Mouse (Mus musculus) hindbrain, postnatal 0 days (tissue): Measurements from ENCODE around the gene Tmem229b. TPM values are rescaled to one million over a fixed set of nuclear protein-coding genes. Genes with fewer than 3 reads are reported as not detected.
"Not testable (repeated sequence)": the region's sequence is repeated elsewhere in the genome, so short reads cannot be mapped to it uniquely, and the experiment has no call there.

Experiments
- ATAC-seq: fragments of 200-750 bp; cut with Nextera tagmentation; 2 replicates; pipeline ENCODE4 v1.8.0; 2017; ENCODE audit warnings: mild to moderate bottlenecking, moderate TSS enrichment, moderate library complexity
- DNase-seq: peaks from one replicate; pipeline ENCODE4 v3.0.0-alpha.2; 2015; ENCODE audit warnings: low spot score
- H3K27ac ChIP-seq: fragments of 300-500 bp; sonication (generic); 2 replicates; pipeline ENCODE4 v1.5.1; 2014; ENCODE audit warnings: mild to moderate bottlenecking
- H3K27me3 ChIP-seq: fragments of 300-500 bp; sonication (generic); 2 replicates; pipeline ENCODE4 v1.6.1; 2014; ENCODE audit warnings: low read length, mixed read lengths; ENCODE audit not compliant: insufficient read depth
- H3K36me3 ChIP-seq: fragments of 300-500 bp; sonication (generic); 2 replicates; pipeline ENCODE4 v1.6.1; 2014; ENCODE audit warnings: low read length, mixed read lengths; ENCODE audit not compliant: insufficient read depth
- H3K4me1 ChIP-seq: fragments of 300-500 bp; sonication (generic); 2 replicates; pipeline ENCODE4 v1.6.1; 2014; ENCODE audit warnings: antibody characterized with exemption, low read length, mixed read lengths; ENCODE audit not compliant: insufficient read depth
- H3K4me2 ChIP-seq: fragments of 300-500 bp; sonication (generic); 2 replicates; pipeline ENCODE4 v1.6.1; 2014; ENCODE audit warnings: low read depth, mild to moderate bottlenecking, low read length, moderate library complexity, mixed read lengths
- H3K4me3 ChIP-seq: fragments of 300-500 bp; sonication (generic); 2 replicates; pipeline ENCODE4 v1.5.1; 2014; ENCODE audit warnings: low read length
- H3K9ac ChIP-seq: fragments of 300-500 bp; sonication (generic); replicated peaks from 2 replicates; pipeline ENCODE4 v1.6.1; 2014; ENCODE audit warnings: mild to moderate bottlenecking, low read length, moderate library complexity, mixed read lengths
- H3K9me3 ChIP-seq: fragments of 300-500 bp; sonication (generic); 2 replicates; pipeline ENCODE4 v1.6.1; 2016; ENCODE audit warnings: low read length, mixed read lengths
- CTCF ChIP-seq: IDR thresholded peaks from 2 replicates; pipeline ENCODE4 v1.5.1; 2016; ENCODE audit warnings: antibody characterized with exemption, control low read depth, low read depth
- WGBS: fragments of 180-500 bp; shearing (Covaris S2); extraction: QIAGEN DNeasy Blood & Tissue Kit; methylation state at CpG from one replicate; pipeline ENCODE4 v1.1.7; 2014; 5-methylcytosine and 5-hydroxymethylcytosine counted together
- polyA plus RNA-seq: library from polyadenylated mRNA; unstranded; fragments of >200 nt; fragmentation: Nextera tagmentation; extraction: Ambion mirVana; gene quantifications from 2 replicates; pipeline ENCODE4 v1.2.1, GENCODE M21; 2015
- total RNA-seq: library from RNA; depleted of rRNA; stranded (reverse); fragments of >200 nt; gene quantifications from 2 replicates; pipeline ENCODE4 v1.2.3, GENCODE M21; 2014

Gene Tmem229b
- total and polyA plus RNA-seq, 2 experiments from 2014 or later, result 54.4 to 192 TPM

DNA sequence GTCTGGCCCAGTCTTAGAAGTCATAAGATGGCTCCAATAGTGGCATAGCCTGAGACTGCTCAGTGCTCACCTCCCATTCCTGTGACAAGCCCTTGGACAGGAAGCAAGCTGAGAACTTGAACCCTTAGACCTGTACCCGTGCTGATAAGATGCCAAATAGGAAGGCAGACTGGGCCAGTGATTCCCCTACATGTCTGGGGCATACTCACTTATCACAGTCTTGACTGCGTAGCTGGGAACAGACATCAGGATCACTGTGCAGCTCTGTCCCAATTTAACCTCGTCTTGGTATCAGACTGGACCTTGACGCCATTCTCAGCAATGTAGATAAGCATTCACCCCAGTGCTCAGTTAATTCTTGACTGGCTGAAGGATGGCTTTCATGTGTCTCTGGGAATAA, 29.9 kb downstream of the Tmem229b start:
- ATAC-seq, result no peak
- no peak overlapping the region for H3K4me3 ChIP-seq
- no peak overlapping the region for H3K27ac ChIP-seq
- H3K9ac ChIP-seq, result no peak overlapping the region
- WGBS, result 93% methylated on average over 4 of the region's 4 CpGs
- H3K36me3 ChIP-seq, result no peaks in the 10 kb centered on the region
- no peak overlapping the region for H3K4me2 ChIP-seq
- H3K4me1 ChIP-seq, result no peaks in the 10 kb centered on the region
- H3K27me3 ChIP-seq, result no peaks in the 10 kb centered on the region
- no peak for TF ChIP-seq CTCF
- DNase-seq, result no peak
- H3K9me3 ChIP-seq, result no peaks in the 10 kb centered on the region

DNA sequence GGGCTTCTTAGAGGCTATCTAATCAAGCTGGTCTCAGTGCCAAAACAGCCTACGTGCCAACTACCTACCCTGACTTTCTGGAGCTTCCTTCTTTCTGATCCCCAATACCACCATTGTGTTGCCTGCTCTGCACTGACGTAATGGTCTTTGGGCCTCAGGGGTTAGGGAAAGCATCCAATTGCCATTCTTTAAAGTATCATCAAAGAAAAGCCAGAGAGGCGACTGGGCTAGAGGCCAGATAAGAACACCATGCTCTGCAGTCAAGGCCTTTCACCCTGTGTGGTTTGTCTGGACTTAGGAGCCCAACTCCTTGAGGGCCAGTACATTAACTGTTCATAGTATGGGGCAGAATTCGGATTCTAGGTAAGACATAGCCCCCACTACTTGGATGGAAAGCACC, 30.3 kb downstream of the Tmem229b start:
- H3K36me3 ChIP-seq, result no peaks in the 10 kb centered on the region
- H3K4me1 ChIP-seq, result no peaks in the 10 kb centered on the region
- no peaks in the 10 kb centered on the region for H3K9me3 ChIP-seq
- no peak for TF ChIP-seq CTCF
- DNase-seq, result no peak
- H3K4me3 ChIP-seq, result no peak overlapping the region
- no peak overlapping the region for H3K27ac ChIP-seq
- no peak for ATAC-seq
- no peak overlapping the region for H3K9ac ChIP-seq
- 58% methylated on average over 4 of the region's 4 CpGs for WGBS
- no peak overlapping the region for H3K4me2 ChIP-seq
- no peaks in the 10 kb centered on the region for H3K27me3 ChIP-seq

DNA sequence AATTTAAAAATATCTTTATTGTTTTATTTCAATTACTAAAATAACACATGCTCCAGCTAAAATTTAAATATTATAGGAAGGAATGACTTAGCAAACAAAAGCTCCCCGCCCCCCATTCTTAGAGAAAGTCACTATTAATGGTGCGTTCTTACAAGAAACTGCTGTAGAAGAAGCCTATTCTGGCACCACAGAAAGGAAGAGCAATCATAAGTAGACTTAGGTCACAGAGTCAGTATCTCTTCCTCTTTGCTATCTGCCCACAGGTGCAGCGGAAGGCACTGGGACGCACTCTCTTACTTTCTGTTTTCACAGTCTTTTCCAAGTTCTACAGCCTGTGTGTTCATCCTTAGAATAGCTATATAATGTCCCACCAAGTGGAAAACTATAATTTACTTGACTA, 31.6 kb downstream of the Tmem229b start:
- no peaks in the 10 kb centered on the region for H3K4me1 ChIP-seq
- H3K4me2 ChIP-seq, result no peak overlapping the region
- no peak for ATAC-seq
- no peaks in the 10 kb centered on the region for H3K36me3 ChIP-seq
- no peak for TF ChIP-seq CTCF
- H3K9ac ChIP-seq, result no peak overlapping the region
- DNase-seq, result no peak
- no peak overlapping the region for H3K27ac ChIP-seq
- WGBS, result 91% methylated on average over 4 of the region's 4 CpGs
- H3K4me3 ChIP-seq, result no peak overlapping the region
- H3K27me3 ChIP-seq, result no peaks in the 10 kb centered on the region
- H3K9me3 ChIP-seq, result no peaks in the 10 kb centered on the region

DNA sequence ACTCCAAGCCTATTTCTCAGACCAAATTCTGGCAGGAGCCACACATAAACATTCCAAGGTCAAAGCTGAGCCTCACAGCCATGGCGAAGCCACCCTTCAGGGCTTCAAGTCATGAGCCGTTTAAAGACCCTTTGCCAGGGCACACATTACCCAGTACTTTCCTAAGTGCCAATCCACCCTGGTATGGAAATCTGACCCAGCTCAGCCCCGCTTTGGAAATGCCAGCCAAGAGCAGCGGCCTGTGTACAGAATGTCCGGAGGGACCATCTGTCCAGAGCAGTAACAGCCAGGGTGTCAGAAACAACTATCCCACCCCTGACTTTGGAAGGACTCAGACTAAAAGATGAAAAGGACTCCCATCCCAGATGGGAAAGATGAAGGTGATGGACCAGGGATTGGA, 32.7 kb downstream of the Tmem229b start:
- no peak overlapping the region for H3K27ac ChIP-seq
- no peak overlapping the region for H3K9ac ChIP-seq
- H3K4me1 ChIP-seq, result no peaks in the 10 kb centered on the region
- no peak overlapping the region for H3K4me2 ChIP-seq
- WGBS, result 77% methylated on average over 5 of the region's 5 CpGs
- ATAC-seq (no peak), DNase-seq (no peak)
- H3K27me3 ChIP-seq, result no peaks in the 10 kb centered on the region
- H3K36me3 ChIP-seq, result no peaks in the 10 kb centered on the region
- H3K9me3 ChIP-seq, result no peaks in the 10 kb centered on the region
- H3K4me3 ChIP-seq, result no peak overlapping the region
- TF ChIP-seq CTCF, result no peak

DNA sequence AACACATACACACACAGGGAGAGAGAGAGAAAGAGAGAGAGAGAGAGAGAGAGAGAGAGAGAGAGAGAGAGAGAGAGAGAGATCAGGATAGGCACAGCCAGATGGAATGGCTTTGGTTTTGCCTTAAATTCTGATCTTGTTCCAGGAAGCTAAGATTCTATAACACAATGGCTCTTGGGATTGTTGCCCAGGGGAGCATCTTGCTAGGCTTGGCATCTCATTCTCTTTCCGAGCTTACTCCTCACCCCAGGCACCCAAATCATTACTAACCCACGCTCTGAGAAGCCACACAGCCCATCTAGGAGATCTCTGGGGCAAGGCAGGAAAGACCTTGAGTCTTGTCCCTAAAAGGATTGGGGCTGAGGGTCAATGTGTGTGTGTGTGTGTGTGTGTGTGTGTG, 33.6 kb downstream of the Tmem229b start:
- ATAC-seq (no peak), DNase-seq (no peak)
- H3K27ac ChIP-seq, result no peak overlapping the region
- H3K27me3 ChIP-seq, result no peaks in the 10 kb centered on the region
- no peaks in the 10 kb centered on the region for H3K4me1 ChIP-seq
- no peak overlapping the region for H3K9ac ChIP-seq
- H3K36me3 ChIP-seq, result no peaks in the 10 kb centered on the region
- TF ChIP-seq CTCF, result no peak
- 53% methylated on average over 2 of the region's 2 CpGs for WGBS
- H3K4me2 ChIP-seq, result no peak overlapping the region
- no peak overlapping the region for H3K4me3 ChIP-seq
- no peaks in the 10 kb centered on the region for H3K9me3 ChIP-seq

DNA sequence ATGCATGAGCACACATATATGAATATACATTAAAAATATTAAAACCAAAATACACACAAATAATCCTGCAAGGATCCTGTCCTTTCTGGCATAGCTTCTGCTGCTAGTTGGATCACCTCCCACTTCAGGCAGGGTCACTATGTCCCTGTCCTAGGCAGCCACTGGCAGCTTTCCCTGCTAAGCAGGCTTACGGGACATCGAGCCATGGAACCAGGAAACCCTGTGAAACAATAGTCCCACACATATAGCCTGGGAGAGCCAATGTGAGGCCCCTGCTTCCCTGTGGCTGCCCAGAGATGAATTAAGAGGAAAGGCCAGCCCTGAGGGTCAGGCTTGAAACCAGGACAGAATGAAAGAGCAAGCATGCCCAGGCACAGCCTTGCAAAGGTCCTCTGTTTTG, 35.8 kb downstream of the Tmem229b start:
- H3K36me3 ChIP-seq, result no peaks in the 10 kb centered on the region

DNA sequence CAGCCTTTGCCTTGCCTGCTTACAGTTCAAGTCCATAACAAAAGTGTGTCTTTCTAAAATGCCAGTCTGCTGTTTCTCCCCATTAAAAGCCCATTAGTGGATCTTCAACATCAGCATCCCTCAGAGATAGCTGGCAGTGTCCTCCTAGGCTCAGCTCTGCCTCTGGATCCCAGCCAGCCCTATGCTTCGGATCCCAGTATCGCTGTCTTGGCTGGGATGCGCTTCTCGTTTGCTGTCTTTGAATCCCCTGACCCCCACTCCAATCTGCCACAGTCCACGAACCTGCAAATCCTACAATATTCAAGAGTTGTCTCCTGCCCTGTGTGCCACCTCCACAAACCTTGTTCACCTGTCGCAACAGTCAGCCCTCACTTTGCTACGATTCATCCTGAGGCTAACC, 36.7 kb downstream of the Tmem229b start:
- H3K36me3 ChIP-seq, result no peaks in the 10 kb centered on the region
- no peaks in the 10 kb centered on the region for H3K4me1 ChIP-seq
- H3K9me3 ChIP-seq, result no peaks in the 10 kb centered on the region
- TF ChIP-seq CTCF, result no peak
- H3K4me3 ChIP-seq, result no peak overlapping the region
- peak overlapping the region; percentile 15; the same call in 1 of the 2 replicates for H3K27ac ChIP-seq
- H3K4me2 ChIP-seq, result no peak overlapping the region
- 55% methylated on average over 7 of the region's 7 CpGs for WGBS
- peak; percentile 29 for DNase-seq
- H3K27me3 ChIP-seq, result no peaks in the 10 kb centered on the region
- H3K9ac ChIP-seq, result no peak overlapping the region
- ATAC-seq, result no peak

More for the DNA sequence above, 35.8 kb downstream of the Tmem229b start:
- H3K9ac ChIP-seq, result no peak overlapping the region
- DNase-seq, result no peak
- H3K4me3 ChIP-seq, result no peak overlapping the region
- WGBS, result 22% methylated on average over 2 of the region's 2 CpGs
- H3K27me3 ChIP-seq, result no peaks in the 10 kb centered on the region
- no peak overlapping the region for H3K4me2 ChIP-seq
- no peak for ATAC-seq
- TF ChIP-seq CTCF, result no peak
- H3K4me1 ChIP-seq, result no peaks in the 10 kb centered on the region
- no peaks in the 10 kb centered on the region for H3K9me3 ChIP-seq
- no peak overlapping the region for H3K27ac ChIP-seq

DNA sequence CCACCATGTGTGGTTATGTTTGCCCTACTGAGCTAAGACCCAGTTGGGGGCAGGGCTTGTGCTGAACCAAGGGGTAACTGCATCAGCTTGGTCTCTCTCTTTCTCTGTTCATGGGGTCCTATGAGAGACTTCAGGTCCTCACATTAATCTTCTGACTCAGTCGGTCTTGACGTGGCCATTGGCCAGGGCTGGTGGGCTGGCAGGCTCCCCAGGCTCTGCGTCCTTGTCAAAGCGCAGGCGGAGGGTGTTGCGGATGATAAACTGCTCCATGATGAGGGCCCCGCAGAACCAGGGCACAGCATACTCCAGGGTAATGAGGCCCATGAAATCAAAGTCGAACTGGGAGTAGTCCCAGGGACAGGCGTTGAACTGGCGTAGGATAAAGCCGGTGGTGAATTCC, 42.9 kb downstream of the Tmem229b start:
- H3K27ac ChIP-seq, ATAC-seq, H3K27me3 ChIP-seq, H3K4me1 ChIP-seq, H3K9ac ChIP-seq, H3K36me3 ChIP-seq, H3K4me2 ChIP-seq, DNase-seq, H3K9me3 ChIP-seq, H3K4me3 ChIP-seq: not testable (repeated sequence)
- 84% methylated on average over 11 of the region's 11 CpGs for WGBS
